Mouse (Mus musculus): Measurements from ENCODE around the gene Gm4631. TPM values are rescaled to one million over a fixed set of nuclear protein-coding genes. Genes with fewer than 3 reads are reported as not detected.
"Not testable (repeated sequence)": the region's sequence is repeated elsewhere in the genome, so short reads cannot be mapped to it uniquely, and the experiment has no call there.

The Gm4631 gene
- total RNA-seq (2015) (11.9 and 14.1 TPM in 2 replicates), total RNA-seq (2017) (8.4 and 9.8 TPM in 2 replicates)

DNA sequence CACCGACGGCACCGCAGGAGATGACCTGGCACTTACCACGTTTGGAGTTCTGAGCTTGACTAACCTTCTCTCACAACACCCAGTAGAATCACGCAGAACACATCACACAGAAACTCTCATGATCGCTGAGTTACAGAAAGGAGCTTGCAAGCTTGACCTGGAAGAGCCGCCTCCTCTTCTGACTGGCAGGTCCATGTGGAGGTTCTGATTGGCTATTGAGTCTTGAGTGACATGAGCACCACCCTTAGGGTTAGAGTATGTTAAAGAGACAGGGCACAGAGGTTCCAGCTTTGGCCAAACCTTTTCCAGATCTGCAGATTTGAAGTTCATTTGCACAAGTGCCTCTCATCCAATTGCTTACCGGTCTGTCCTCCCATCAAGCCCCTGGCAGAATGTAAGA lies at the start of gene Gm4631:
Gm4631 (minus strand) TSS at position 101 of the 400 bp plus-strand sequence.
- not testable (repeated sequence) for ATAC-seq (ENCODE audit: poor library complexity, severe bottlenecking)

- ATAC-seq (ENCODE audit: poor library complexity, severe bottlenecking): not testable (repeated sequence)
Measured at GRCm38 (mm10) chr2:175372136-175372535, 34.1 kb upstream of the Gm4631 start, which contains the start of gene Zfp968. TSS of gene Zfp968 (plus strand) at chr2:175372436.

GRCm38 (mm10) chr2:175274825-175275224 lies 63.2 kb downstream of the Gm4631 start, which contains the start of gene Gm14440:
TSS of gene Gm14440 (plus strand) at chr2:175275125.
- ATAC-seq (ENCODE audit: poor library complexity, severe bottlenecking): not testable (repeated sequence)

Other genes with a start within 250 kb of the Gm4631 start
- gene Gm14399, start 196.2 kb downstream of the Gm4631 start, total RNA-seq (2015): 2.7 and 5.5 TPM in 2 replicates
- 4.4 and 33.5 TPM in 2 replicates for gene Gm14399, start 196.2 kb downstream of the Gm4631 start, total RNA-seq (2017)
- gene Gm14443, start 162.3 kb downstream of the Gm4631 start, total RNA-seq (2015): not detected in 2 replicates
- 0.29 TPM in 1 of 2 replicates, not detected in the other for gene Gm14443, start 162.3 kb downstream of the Gm4631 start, total RNA-seq (2017)
- gene Gm14391, start 131.3 kb downstream of the Gm4631 start, total RNA-seq (2015): 4.0 and 5.2 TPM in 2 replicates
- gene Gm14391, start 131.3 kb downstream of the Gm4631 start, total RNA-seq (2017): 11.4 and 12.0 TPM in 2 replicates
- gene Gm14440, start 63.1 kb downstream of the Gm4631 start, total RNA-seq (2015): not detected in 2 replicates
- not detected in 2 replicates for gene Gm14440, start 63.1 kb downstream of the Gm4631 start, total RNA-seq (2017)
- gene Zfp968, start 34.2 kb upstream of the Gm4631 start, total RNA-seq (2015): 2.3 and 6.1 TPM in 2 replicates
- gene Zfp968, start 34.2 kb upstream of the Gm4631 start, total RNA-seq (2017): 2.3 and 3.8 TPM in 2 replicates
- 1.5 and 11.6 TPM in 2 replicates for gene Gm4724, start 97.6 kb upstream of the Gm4631 start, total RNA-seq (2015)
- gene Gm4724, start 97.6 kb upstream of the Gm4631 start, total RNA-seq (2017): 6.8 and 10.2 TPM in 2 replicates
- gene Zfp965, start 131.8 kb upstream of the Gm4631 start, total RNA-seq (2015): 7.9 and 8.0 TPM in 2 replicates
- gene Zfp965, start 131.8 kb upstream of the Gm4631 start, total RNA-seq (2017): 5.7 and 16.1 TPM in 2 replicates

Data from megakaryocyte, adult 5-6 weeks (primary cell).